Mouse (Mus musculus) liver, embryonic 13.5 days (tissue): ENCODE results near the gene Prrt3. TPM values are rescaled to one million over a fixed set of nuclear protein-coding genes. Genes with fewer than 3 reads are reported as not detected.

Experiments used
- ATAC-seq: fragments of 200-750 bp; cut with Nextera tagmentation; 2 replicates; pipeline ENCODE4 v1.8.0; 2017; ENCODE audit warnings: low read depth, mild to moderate bottlenecking, moderate number of reproducible peaks, moderate library complexity
- DNase-seq: peaks from one replicate; pipeline ENCODE4 v3.0.0; 2022
- H3K27ac ChIP-seq: fragments of 300-500 bp; sonication (generic); 2 replicates; pipeline ENCODE4 v1.5.1; 2015; ENCODE audit warnings: moderate library complexity, mild to moderate bottlenecking, inconsistent platforms
- H3K27me3 ChIP-seq: fragments of 300-500 bp; sonication (generic); 2 replicates; pipeline ENCODE4 v1.6.1; 2015; ENCODE audit warnings: mild to moderate bottlenecking, inconsistent platforms
- H3K36me3 ChIP-seq: fragments of 300-500 bp; sonication (generic); 2 replicates; pipeline ENCODE4 v1.6.1; 2015; ENCODE audit warnings: mild to moderate bottlenecking, inconsistent platforms
- H3K4me1 ChIP-seq: fragments of 300-500 bp; sonication (generic); replicated peaks from 2 replicates; pipeline ENCODE4 v1.6.1; 2015; ENCODE audit warnings: inconsistent platforms
- H3K4me2 ChIP-seq: fragments of 300-500 bp; sonication (generic); 2 replicates; pipeline ENCODE4 v1.6.1; 2015; ENCODE audit warnings: inconsistent platforms, mild to moderate bottlenecking, moderate library complexity
- H3K4me3 ChIP-seq: fragments of 300-500 bp; sonication (generic); replicated peaks from 2 replicates; pipeline ENCODE4 v1.5.1; 2015; ENCODE audit warnings: mild to moderate bottlenecking, inconsistent platforms
- H3K9ac ChIP-seq: fragments of 300-500 bp; sonication (generic); 2 replicates; pipeline ENCODE4 v1.6.1; 2015; ENCODE audit warnings: mild to moderate bottlenecking, inconsistent platforms
- H3K9me3 ChIP-seq: fragments of 300-500 bp; sonication (generic); replicated peaks from 2 replicates; pipeline ENCODE4 v1.6.1; 2016; ENCODE audit warnings: inconsistent platforms
- WGBS: fragments of 180-500 bp; shearing (Covaris S2); methylation state at CpG from one replicate; pipeline ENCODE4 v1.1.7; 2015; ENCODE audit not compliant: insufficient replicate concordance; 5-methylcytosine and 5-hydroxymethylcytosine counted together
- polyA plus RNA-seq: library from polyadenylated mRNA; unstranded; fragments of >200 nt; fragmentation: Nextera tagmentation; extraction: Ambion mirVana; gene quantifications from 2 replicates; pipeline ENCODE4 v1.2.1, GENCODE M21; 2015

Prrt3 gene
- polyA plus RNA-seq, 1 experiment from 2014 or later = 0.07 TPM

GRCm38 (mm10) chr6:113513944-113514343 is 12.2 kb upstream of the Prrt3 start:
- Histone ChIP-seq H3K27ac (no peak overlapping the region), H3K9me3 (no peaks in the 10 kb centered on the region), H3K4me3 (no peak overlapping the region), H3K27me3 (no peaks in the 10 kb centered on the region), H3K36me3 (peaks cover 57% of the 10 kb centered on the region), H3K4me1 (peaks cover 3% of the 10 kb centered on the region; the same call in 1 of the 2 replicates), H3K4me2 (no peak overlapping the region), H3K9ac (no peak overlapping the region)
- DNase-seq (no peak), ATAC-seq (no peak)
- WGBS = 93% methylated on average over 6 of the region's 6 CpGs

- Histone ChIP-seq H3K27ac (no peak overlapping the region), H3K27me3 (no peaks in the 10 kb centered on the region), H3K4me3 (no peak overlapping the region), H3K36me3 (peaks cover 6% of the 10 kb centered on the region), H3K4me1 (no peaks in the 10 kb centered on the region), H3K9me3 (no peaks in the 10 kb centered on the region), H3K9ac (no peak overlapping the region), H3K4me2 (no peak overlapping the region)
- ATAC-seq (no peak), DNase-seq (no peak)
- WGBS = 67% methylated on average over 5 of the region's 5 CpGs
These were observed 7.2 kb upstream of the Prrt3 start for GRCm38 (mm10) chr6:113508947-113509280.

- no peak overlapping the region for H3K4me3 ChIP-seq
- peaks cover 1% of the 10 kb centered on the region for H3K36me3 ChIP-seq
- WGBS = 60% methylated on average over 7 of the region's 7 CpGs
- H3K27me3 ChIP-seq = 0 out of 2 replicates have a peak, but pooled peaks cover 3% of the 10 kb centered on the region
- no peak overlapping the region for H3K27ac ChIP-seq
- no peaks in the 10 kb centered on the region for H3K4me1 ChIP-seq
- ATAC-seq (no peak), DNase-seq (no peak)
- no peak overlapping the region for H3K9ac ChIP-seq
- H3K9me3 ChIP-seq = no peaks in the 10 kb centered on the region
- H3K4me2 ChIP-seq = no peak overlapping the region
These were observed 6.7 kb upstream of the Prrt3 start for GRCm38 (mm10) chr6:113508272-113508946.

GRCm38 (mm10) chr6:113507130-113507529 is 5.4 kb upstream of the Prrt3 start:
- Histone ChIP-seq H3K9ac (no peak overlapping the region), H3K27me3 (peaks cover 14% of the 10 kb centered on the region), H3K4me2 (no peak overlapping the region), H3K36me3 (no peaks in the 10 kb centered on the region), H3K9me3 (no peaks in the 10 kb centered on the region), H3K27ac (no peak overlapping the region), H3K4me3 (no peak overlapping the region), H3K4me1 (no peaks in the 10 kb centered on the region)
- DNase-seq = no peak
- ATAC-seq = no peak

DNA sequence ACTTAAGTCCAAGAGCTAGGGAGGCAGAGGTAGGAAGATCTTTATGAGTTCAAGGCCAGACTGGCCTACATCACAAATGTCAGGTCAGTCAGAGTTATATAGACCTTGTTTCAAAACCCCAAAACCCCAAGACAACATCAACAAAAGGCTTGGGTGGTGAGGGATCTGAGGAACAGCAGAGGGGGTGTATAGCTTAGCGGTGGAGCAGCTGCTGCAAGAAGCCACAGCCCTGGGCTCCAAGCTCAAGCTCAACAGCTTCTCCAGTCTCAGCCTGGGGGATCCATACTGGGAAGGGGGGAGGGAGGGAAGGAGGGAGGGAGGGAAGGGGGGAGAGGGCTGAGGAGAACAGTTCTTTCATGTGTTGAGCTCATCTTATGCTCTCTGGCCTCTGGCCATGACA is 4.0 kb upstream of the Prrt3 start:
- ATAC-seq (no peak), DNase-seq (no peak)
- WGBS = 68% methylated on average over 1 of the region's 1 CpGs
- Histone ChIP-seq H3K9ac (no peak overlapping the region), H3K36me3 (no peaks in the 10 kb centered on the region), H3K4me3 (no peak overlapping the region), H3K4me2 (no peak overlapping the region), H3K27me3 (peaks cover 29% of the 10 kb centered on the region), H3K27ac (no peak overlapping the region), H3K9me3 (no peaks in the 10 kb centered on the region), H3K4me1 (no peaks in the 10 kb centered on the region)

DNA sequence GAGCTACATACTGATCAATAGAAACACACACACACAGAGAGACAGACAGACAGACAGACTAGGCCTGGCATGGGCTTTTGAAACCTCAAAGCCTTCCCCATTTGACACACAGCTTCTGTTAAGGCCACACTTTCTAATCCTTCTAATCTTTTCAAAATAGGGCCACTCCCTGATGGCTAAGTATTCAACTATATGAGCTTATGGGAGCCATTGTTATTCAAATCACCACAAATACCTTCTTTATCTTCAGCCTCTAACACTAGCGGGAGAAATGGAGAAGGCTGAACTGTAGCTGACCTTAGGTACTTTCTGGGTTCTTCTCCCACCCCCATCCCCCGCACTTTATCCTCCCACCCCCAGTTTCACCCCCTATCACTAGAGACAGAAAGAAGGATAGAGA is 1.1 kb upstream of the Prrt3 start:
- ATAC-seq (no peak), DNase-seq (no peak)
- Histone ChIP-seq H3K36me3 (no peaks in the 10 kb centered on the region), H3K27ac (no peak overlapping the region), H3K4me3 (no peak overlapping the region), H3K4me1 (no peaks in the 10 kb centered on the region), H3K9me3 (no peaks in the 10 kb centered on the region), H3K4me2 (no peak overlapping the region), H3K27me3 (peaks cover 54% of the 10 kb centered on the region), H3K9ac (no peak overlapping the region)
- 64% methylated on average over 2 of the region's 2 CpGs for WGBS

- no peak overlapping the region for H3K9ac ChIP-seq
- no peaks in the 10 kb centered on the region for H3K9me3 ChIP-seq
- no peak overlapping the region for H3K27ac ChIP-seq
- H3K4me2 ChIP-seq = no peak overlapping the region
- peaks cover 10% of the 10 kb centered on the region for H3K4me1 ChIP-seq
- WGBS = 37% methylated on average over 6 of the region's 6 CpGs
- peaks cover 88% of the 10 kb centered on the region for H3K27me3 ChIP-seq
- ATAC-seq = no peak
- no peaks in the 10 kb centered on the region for H3K36me3 ChIP-seq
- H3K4me3 ChIP-seq = no peak overlapping the region
- DNase-seq = no peak
These were observed 2.4 kb downstream of the Prrt3 start for GRCm38 (mm10) chr6:113499346-113499745.

- no peak for ATAC-seq
- Histone ChIP-seq H3K27ac (no peak overlapping the region), H3K4me1 (peaks cover 14% of the 10 kb centered on the region), H3K9me3 (no peaks in the 10 kb centered on the region), H3K9ac (peak overlapping the region; percentile 54; the same call in 1 of the 2 replicates), H3K36me3 (peaks cover 5% of the 10 kb centered on the region; the same call in 1 of the 2 replicates), H3K27me3 (peaks cover 54% of the 10 kb centered on the region), H3K4me3 (peak overlapping the region; percentile 51), H3K4me2 (peak overlapping the region; percentile 72)
- DNase-seq = no peak
- 33% methylated on average over 28 of the region's 28 CpGs for WGBS
These were observed 6.6 kb downstream of the Prrt3 start for GRCm38 (mm10) chr6:113495071-113495675.

DNA sequence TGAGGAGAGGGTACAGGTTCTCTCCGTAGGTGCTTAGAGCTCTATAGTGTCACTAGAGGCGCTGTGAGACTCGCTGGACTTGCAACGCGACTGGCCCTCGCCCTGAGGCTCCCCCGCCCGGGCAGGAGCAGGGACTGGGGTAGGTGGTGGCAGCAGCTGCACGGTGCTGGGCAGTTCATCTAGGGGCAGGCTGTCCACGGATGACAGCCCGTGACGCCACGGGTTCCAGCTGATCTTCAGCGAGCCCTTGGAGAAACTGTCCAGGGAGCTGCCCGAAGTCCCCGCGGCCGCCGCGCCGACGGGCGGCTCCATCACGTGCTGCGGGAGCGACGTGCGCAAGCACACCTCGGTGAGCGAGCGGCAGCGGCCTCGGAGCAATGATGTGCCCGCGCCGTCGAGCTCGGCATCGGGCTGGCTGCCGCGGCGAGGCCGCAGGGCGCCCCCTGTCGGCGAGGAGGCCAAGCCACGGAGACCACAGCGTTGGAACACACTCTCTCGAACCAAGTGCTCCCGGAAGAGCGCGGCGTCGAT is 7.4 kb downstream of the Prrt3 start:
- Histone ChIP-seq H3K4me3 (peak overlapping the region; percentile 51), H3K27me3 (peaks cover 45% of the 10 kb centered on the region), H3K4me1 (peaks cover 14% of the 10 kb centered on the region), H3K27ac (no peak overlapping the region), H3K4me2 (peak overlapping the region; percentile 72), H3K9me3 (no peaks in the 10 kb centered on the region), H3K9ac (peak overlapping the region; percentile 54), H3K36me3 (peaks cover 11% of the 10 kb centered on the region; the same call in 1 of the 2 replicates)
- ATAC-seq (peak; percentile 77), DNase-seq (peak; percentile 71)
- WGBS = 3% methylated on average over 54 of the region's 54 CpGs

DNA sequence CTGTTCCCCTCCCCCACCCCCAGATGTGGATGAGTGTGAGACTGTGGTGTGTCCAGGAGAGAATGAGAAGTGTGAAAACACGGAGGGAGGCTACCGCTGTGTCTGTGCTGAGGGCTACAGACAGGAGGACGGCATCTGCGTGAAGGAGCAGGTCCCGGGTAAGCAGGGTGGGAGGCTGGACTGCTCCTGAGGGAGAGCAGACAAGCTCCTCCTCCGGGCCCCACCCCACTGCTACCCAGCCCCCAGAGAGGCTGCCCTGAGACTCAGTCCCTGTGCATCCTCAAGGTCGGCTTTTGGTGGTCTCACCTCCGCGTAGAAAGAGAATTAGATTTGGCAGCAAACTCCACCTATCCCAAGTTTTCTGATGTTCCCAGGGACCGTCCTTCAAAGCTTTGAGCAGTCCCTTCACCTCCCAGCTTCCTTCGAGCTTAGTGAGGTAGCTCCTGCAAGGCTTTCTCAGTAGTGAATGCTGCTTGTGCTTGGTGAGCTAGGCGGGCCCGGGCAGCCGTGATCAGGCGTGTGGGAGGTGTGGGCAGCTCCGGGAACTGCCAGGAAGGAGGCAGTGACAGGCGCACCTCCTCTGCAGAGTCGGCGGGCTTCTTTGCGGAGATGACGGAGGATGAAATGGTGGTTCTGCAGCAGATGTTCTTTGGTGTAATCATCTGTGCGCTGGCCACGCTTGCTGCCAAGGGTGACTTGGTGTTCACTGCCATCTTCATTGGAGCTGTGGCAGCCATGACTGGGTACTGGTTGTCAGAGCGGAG is 9.4 kb downstream of the Prrt3 start:
- Histone ChIP-seq H3K27me3 (peaks cover 29% of the 10 kb centered on the region), H3K27ac (no peak overlapping the region), H3K4me3 (no peak overlapping the region), H3K4me1 (peaks cover 23% of the 10 kb centered on the region), H3K9me3 (no peaks in the 10 kb centered on the region), H3K4me2 (no peak overlapping the region), H3K36me3 (peaks cover 12% of the 10 kb centered on the region; the same call in 1 of the 2 replicates), H3K9ac (no peak overlapping the region)
- WGBS = 72% methylated on average over 24 of the region's 24 CpGs
- DNase-seq (no peak), ATAC-seq (no peak)

- Histone ChIP-seq H3K36me3 (peaks cover 12% of the 10 kb centered on the region; the same call in 1 of the 2 replicates), H3K4me2 (no peak overlapping the region), H3K4me3 (no peak overlapping the region), H3K27ac (no peak overlapping the region), H3K9me3 (no peaks in the 10 kb centered on the region), H3K27me3 (peaks cover under 1% of the 10 kb centered on the region; the same call in 1 of the 2 replicates), H3K9ac (no peak overlapping the region), H3K4me1 (peaks cover 29% of the 10 kb centered on the region)
- 83% methylated on average over 14 of the region's 14 CpGs for WGBS
- ATAC-seq = no peak
- DNase-seq = no peak
These were observed 12.3 kb downstream of the Prrt3 start for GRCm38 (mm10) chr6:113489410-113489809.
